Comparison of ENCODE assay signal across 26 mouse cellular contexts in the genomic region with DNA sequence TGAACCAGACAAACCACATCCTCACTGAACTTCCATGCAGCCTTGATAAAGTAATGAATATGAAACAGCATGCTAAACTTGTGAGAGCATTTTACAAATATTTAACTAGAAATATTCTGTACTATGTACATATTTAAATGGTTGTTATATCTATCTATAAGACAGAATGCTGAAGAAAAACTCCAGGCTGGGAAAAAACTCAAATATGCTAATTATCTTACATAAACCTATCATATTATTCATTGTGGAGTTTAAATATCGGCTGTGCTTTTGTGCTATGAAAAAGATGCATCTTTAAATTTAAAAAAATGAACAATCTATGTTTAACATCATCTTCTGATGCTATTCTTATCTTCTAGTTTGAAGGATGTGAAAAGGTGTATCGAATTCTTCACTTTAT.
"Had no signal": no experiment of that assay in that cellular context is flagged by ENCODE, and none has a peak within 500 bp of the region (broad histone marks: within the 10 kb centered on the region; RNA-seq: fewer than 3 reads in every experiment).

No protein-coding gene starts in this region.

- H3K4me3 ChIP-seq: gastrocnemius, adult 2 months; heart, embryonic 10.5 days; heart, embryonic 12.5 days; hindbrain, embryonic 10.5 days; hindbrain, embryonic 12.5 days; intestine, embryonic 15.5 days; limb, embryonic 13.5 days; limb, embryonic 15.5 days; liver, embryonic 12.5 days had no signal

- DNase-seq: gastrocnemius, adult 2 months; gastrocnemius, postnatal 10 days; gastrocnemius, postnatal 25 days; heart, adult 18-20 months; heart, postnatal 10 days; heart, postnatal 4 days; kidney, adult 18-20 months; kidney, adult 8-10 months; kidney, postnatal 10 days; kidney, postnatal 36 days; layer of hippocampus, adult 9-11 months; layer of hippocampus, postnatal 36 days; left cerebral cortex, postnatal 4 days had no signal

- ATAC-seq: hindbrain, embryonic 16.5 days; inflammation-experienced regulatory T-cells, adult 6 months; intestine, embryonic 15.5 days; intestine, postnatal 0 days; liver, embryonic 12.5 days had no signal

- H3K27ac ChIP-seq: gastrocnemius, adult 2 months; heart, embryonic 10.5 days; hindbrain, embryonic 10.5 days; hindbrain, embryonic 12.5 days; hindbrain, embryonic 14.5 days; intestine, embryonic 15.5 days; limb, embryonic 13.5 days; limb, embryonic 15.5 days; liver, embryonic 12.5 days; liver, embryonic 14.5 days had no signal
